Mouse (Mus musculus) bone marrow macrophage, adult 2 months (primary cell): ENCODE data around the gene Acmsd.

ENCODE experiments used
- CTCF ChIP-seq: IDR thresholded peaks from 2 replicates; pipeline ENCODE4 v1.5.1; 2012; ENCODE audit warnings: low read depth, mild to moderate bottlenecking, low read length, moderate library complexity
- POLR2A ChIP-seq: IDR thresholded peaks from 2 replicates; pipeline ENCODE4 v1.6.1; 2012; ENCODE audit warnings: mild to moderate bottlenecking, low read depth, low read length, borderline replicate concordance

DNA sequence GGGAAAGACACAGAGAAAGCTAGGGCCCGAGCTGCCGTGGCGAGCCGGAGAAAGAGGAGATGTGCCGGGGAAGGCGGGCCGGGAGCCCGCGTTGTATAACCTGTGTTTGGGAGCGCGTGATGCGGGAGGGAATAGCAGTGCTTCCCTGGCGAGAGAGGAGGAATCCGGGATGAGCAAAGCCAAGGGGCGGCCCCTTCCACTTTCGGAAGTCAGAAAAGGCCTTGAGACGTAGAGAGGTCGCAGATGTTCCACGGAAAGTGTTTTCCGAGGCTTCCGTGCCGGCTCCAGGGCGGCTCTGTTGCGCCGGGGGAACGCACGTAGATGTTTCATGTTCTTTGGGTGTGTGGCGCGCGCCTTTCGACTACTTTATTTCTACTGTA is 45.3 kb downstream of the Acmsd start:
- TF ChIP-seq POLR2A (no peak), CTCF (no peak)
